Mouse (Mus musculus): ENCODE data around the gene Alkbh5. TPM values are rescaled to one million over a fixed set of nuclear protein-coding genes. Genes with fewer than 3 reads are reported as not detected.

The Alkbh5 gene
- 17.0 and 25.0 TPM in 2 replicates for polyA plus RNA-seq (2012; rRNA removed)

- peak; percentile 30 for DNase-seq (ENCODE audit: low spot score)
These were observed at the start of gene Alkbh5 for GRCm38 (mm10) chr11:60536180-60536858. Gene Alkbh5 (plus strand): TSS chr11:60536381.

DNA sequence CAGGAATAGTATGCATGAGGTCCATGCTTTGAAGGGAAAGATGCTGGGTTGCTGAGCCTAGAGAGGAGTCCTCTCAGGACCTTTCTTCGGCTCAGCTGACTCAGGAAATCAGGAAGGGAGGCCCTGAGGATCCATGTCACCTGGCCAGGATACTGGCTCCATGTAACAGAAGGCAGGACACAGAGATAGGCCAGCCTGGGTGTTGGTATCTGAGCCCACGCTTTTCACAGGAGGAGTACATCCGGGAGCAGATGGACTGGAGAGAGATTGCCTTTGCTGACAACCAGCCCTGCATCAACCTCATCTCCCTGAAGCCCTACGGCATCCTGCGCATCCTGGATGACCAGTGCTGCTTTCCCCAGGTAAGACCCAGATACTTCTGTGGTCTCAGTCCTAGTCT, 43.5 kb upstream of the Alkbh5 start:
- DNase-seq (ENCODE audit: low spot score), result no peak

GRCm38 (mm10) chr11:60495692-60496091, 40.5 kb upstream of the Alkbh5 start:
- no peak for DNase-seq (ENCODE audit: low spot score)

DNA sequence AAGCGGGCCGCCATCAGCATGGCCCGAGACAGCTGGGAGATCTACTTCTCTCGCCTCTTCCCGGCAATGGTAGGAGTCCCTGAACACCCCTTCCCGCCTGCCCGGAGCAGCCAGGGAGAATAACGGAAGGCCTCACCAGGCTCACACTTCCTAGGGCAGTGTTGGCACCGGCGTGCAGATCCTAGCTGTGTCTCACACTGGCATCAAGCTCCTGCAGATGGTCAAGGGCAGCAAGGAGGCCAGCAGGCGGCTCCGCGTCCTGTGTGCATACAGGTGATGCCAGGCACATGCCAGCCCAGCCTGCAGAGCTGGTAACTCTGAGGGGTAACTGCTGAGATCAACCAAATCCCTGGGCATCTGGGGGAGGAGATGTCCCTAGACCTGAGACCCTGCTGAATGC, 28.9 kb upstream of the Alkbh5 start:
- DNase-seq (ENCODE audit: low spot score), result no peak

GRCm38 (mm10) chr11:60508950-60509349, 27.2 kb upstream of the Alkbh5 start:
- no peak for DNase-seq (ENCODE audit: low spot score)

DNA sequence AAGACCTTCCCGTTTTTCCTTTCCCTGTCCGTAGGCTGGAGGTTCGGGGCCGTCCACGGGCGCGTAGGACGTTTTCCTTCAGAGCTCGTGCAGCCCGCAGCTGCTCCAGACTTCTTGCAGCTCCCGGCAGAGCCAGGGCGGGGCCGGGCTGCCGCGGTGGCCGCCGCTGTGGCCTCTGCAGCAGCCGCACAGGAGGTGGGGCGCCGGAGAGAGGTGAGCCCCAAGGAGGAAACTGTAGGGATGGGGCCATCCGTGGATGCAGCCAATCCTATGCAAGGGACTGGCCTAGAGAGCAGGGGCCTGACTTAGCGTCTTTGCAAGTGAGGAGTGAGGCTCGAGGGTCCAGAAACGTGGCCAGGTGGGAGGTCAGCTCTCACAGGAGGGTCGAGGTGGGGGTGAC, 26.7 kb upstream of the Alkbh5 start:
- DNase-seq (ENCODE audit: low spot score), result no peak

- DNase-seq (ENCODE audit: low spot score), result no peak
These were observed 24.3 kb upstream of the Alkbh5 start for GRCm38 (mm10) chr11:60511893-60512292.

DNA sequence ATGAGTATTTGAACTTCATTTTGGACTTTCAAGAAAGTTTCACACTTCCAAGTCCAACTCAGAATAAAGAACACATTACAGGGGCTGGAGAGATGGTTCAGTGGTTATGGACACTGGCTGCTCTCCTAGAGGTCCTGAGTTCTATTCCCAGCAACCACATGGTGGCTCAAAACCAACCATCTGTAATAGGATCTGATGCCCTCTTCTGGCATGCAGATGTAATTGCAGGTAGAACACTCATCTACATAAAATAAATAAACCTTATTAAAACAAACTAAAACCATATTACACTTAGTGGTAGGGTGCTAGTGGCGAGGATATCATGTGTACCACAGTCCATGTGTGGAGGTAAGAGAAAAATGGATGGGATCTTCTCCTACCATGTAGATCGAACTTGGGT, 23.7 kb upstream of the Alkbh5 start:
- DNase-seq (ENCODE audit: low spot score), result no peak

DNA sequence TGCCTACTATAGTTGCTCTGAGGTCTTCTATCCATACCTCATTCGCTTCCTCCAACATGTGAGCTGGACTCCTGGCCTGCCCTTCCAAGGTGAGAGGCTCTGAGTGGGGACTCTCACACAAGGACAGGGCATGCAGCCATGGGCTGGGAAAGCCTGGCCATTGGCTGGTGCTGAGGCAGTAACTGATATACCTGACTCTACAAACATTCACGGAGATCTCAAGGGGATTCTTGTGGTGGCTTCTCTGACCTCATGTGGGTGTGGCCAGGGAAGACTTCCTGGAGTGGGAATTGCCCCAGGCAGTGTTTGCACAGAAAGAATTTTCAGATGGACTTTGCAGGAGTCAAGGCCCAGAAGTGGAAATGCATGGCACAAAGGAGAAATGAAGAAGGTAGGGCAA, 21.2 kb upstream of the Alkbh5 start:
- no peak for DNase-seq (ENCODE audit: low spot score)

GRCm38 (mm10) chr11:60518305-60518704, 17.9 kb upstream of the Alkbh5 start:
- DNase-seq (ENCODE audit: low spot score), result no peak

- no peak for DNase-seq (ENCODE audit: low spot score)
These were observed 14.2 kb upstream of the Alkbh5 start for GRCm38 (mm10) chr11:60522027-60522426.

DNA sequence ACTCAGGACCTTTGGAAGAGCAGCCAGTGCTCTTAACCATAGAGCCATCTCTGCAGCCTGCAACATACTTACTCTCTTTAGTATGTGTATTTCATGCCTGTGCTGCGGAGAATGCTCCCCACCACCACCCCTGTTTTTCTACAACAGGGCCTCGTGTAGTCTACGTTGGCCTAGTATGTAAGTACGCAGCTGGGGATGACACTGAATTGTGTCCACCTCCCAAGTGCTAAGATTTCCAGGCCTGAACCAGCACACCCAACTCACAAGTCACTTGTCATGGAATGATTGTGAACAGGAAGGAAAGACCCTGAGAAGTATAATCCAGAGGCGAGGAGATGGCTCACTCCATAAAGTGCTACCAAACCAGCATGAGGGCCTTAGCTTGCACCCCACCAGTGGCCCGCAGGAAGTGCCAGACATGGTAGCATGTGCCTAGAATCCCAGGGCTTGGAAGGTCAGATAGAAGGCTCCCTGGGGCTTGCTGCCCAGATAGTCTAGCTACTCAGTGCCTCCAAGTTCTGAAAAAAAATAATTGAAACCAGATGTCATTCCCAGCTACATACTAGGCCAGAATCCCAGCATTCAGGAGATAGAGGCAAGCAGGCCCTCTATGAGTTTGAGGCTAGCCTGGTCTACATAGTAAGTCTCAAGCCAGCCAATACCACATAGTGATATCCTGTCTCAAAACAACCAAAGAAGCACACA, 13.4 kb upstream of the Alkbh5 start:
- DNase-seq (ENCODE audit: low spot score), result no peak

DNA sequence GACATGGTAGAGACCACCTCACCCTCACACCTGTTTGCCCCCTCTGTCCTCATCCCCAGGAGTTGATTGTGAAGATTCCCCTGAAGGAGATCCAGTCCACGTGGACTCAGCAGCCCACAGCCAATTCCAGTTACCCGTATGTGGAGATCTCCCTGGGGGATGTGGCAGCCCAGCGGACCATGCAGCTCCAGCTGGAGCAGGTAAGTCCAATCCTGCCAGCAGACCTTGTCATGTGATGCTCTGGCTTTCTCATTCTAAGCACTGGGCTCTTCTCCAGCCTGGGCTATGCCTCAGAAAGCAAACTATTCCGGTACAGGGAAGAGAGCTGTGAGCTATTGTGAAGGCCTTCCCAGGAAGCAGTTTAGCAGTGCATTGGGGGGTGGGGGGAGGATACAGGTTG, 9.7 kb upstream of the Alkbh5 start:
- DNase-seq (ENCODE audit: low spot score), result no peak

DNA sequence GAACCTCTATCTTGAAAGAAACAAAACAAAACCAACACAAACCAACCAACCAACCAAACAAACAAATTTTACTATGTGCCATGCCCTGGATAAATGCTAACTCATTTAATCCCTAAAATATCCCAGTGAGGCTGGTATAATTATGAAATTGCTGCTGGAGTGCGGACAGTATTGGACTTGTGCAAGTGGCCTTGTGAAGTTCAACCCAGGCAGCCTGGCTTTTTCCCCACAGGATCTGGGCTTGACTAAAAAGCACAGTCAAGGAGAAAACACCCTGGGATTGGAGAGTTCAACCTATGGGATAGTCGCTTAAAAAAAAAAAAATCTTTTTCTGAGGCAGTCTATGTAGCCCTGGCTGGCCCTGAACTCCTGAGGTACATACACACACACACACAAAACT, 505 bp upstream of the Alkbh5 start:
- no peak for DNase-seq (ENCODE audit: low spot score)

- DNase-seq (ENCODE audit: low spot score), result peak; percentile 81
These were observed 782 bp downstream of the Alkbh5 start for GRCm38 (mm10) chr11:60536859-60537467.

- peak; percentile 94 for DNase-seq (ENCODE audit: low spot score)
These were observed 1.5 kb downstream of the Alkbh5 start for GRCm38 (mm10) chr11:60537468-60538347.

DNA sequence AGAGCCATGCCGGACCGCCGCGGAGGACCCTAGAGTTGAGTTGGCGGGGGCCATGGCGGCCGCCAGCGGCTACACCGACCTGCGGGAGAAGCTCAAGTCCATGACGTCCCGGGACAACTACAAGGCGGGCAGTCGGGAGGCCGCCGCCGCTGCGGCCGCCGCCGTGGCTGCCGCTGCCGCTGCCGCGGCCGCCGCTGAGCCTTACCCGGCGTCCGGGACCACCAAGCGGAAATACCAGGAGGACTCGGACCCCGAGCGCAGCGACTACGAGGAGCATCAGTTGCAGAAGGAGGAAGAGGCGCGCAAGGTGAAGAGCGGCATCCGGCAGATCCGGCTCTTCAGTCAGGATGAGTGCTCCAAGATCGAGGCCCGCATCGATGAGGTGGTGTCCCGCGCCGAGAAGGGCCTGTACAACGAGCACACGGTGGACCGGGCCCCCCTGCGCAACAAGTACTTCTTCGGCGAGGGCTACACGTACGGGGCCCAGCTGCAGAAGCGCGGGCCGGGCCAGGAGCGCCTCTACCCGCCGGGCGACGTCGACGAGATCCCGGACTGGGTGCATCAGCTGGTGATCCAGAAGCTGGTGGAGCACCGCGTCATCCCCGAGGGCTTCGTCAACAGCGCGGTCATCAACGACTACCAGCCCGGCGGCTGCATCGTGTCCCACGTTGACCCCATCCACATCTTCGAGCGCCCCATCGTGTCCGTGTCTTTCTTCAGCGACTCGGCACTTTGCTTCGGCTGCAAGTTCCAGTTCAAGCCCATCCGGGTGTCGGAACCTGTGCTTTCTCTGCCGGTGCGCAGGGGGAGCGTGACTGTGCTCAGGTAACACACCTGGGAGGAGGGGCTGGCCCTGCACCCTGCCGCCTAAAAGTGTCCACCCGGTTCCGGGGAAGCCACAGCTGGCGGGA, 2.4 kb downstream of the Alkbh5 start:
- DNase-seq (ENCODE audit: low spot score), result peak; percentile 46

DNA sequence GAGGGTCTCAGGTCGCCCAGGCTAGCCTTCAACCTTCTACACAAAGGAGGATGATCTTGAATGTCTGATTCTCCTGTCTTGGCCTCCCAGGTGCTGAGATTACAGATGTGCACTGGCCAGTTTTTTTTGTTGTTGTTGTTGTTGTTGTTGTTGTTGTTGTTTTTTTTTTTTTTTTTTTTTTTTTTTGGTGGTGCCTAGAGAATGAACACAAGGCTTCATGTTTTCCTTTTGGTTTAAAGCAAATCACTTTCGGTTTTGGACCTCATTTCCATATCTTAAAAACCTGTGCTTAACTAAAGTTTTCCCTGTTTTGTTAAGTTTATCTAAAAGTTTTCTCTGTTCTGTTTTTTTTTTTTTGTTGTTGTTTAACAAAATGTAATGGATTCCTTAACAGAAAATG, 3.4 kb downstream of the Alkbh5 start:
- DNase-seq (ENCODE audit: low spot score), result no peak

DNA sequence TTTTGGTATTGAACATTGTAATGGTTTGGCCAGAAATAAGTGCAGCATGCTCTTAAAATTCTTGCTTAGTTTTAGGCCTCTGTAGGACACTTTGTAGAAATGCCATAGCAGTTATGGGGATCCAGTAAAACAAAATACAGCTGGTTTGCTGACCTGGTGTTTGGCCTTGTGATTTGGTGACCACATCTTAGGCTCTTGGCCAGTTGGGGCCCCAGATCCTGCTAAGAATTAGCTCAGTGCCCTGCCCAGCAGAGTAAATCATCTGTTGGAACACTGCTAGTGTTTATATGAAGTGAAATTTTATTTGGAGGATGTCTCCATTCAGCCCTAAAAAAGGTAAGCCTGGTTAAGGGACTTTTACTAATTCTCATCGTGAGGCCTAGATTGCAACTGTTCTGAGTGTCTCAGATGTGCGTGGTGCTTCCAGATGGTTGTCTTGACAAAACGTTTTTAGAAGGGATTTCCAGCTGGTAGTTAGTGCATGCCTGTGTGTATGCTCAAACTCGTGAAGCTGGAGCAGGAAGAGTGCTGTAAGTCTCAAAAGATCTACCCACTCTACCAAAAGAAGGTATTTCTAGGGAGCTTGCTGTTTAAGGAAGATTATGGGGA, 3.9 kb downstream of the Alkbh5 start:
- no peak for DNase-seq (ENCODE audit: low spot score)

DNA sequence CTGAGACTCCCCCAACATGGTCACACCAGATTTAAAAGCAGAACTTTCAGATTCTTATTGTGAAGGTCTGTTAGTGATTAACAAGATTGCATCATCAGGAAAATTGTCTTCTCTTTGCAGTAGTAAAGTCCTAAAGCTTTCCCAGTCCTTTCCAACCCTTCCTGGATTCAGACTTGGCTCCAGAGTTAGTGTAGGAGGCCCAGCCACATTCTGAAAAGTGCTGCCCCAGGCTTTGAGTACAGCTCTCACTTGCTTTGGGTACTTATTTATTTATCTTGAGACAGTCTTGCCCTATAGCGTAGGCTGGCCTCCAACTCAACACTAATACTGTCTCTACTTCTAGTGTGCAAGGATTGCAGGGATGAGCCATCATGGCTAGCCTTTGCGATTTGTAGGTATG, 4.6 kb downstream of the Alkbh5 start:
- no peak for DNase-seq (ENCODE audit: low spot score)

GRCm38 (mm10) chr11:60541831-60542230, 5.7 kb downstream of the Alkbh5 start:
- DNase-seq (ENCODE audit: low spot score), result no peak
